Mouse (Mus musculus): Measurements from ENCODE around the gene Gm5724.

- no peak for TF ChIP-seq CTCF (IDR thresholded peaks at IDR 0.05; ENCODE audit: extremely low read depth, insufficient read depth, low read length)
- no peak for TF ChIP-seq POLR2A (IDR thresholded peaks at IDR 0.05; ENCODE audit: extremely low read depth, insufficient read depth, low read length)
These were observed 86.6 kb downstream of the Gm5724 start for GRCm38 (mm10) chr6:141687008-141687407.

Data from cortical plate, adult 2 months (tissue).